Mouse (Mus musculus) hindbrain, embryonic 16.5 days (tissue): Measurements from ENCODE around the gene Rnf41. TPM values are rescaled to one million over a fixed set of nuclear protein-coding genes. Genes with fewer than 3 reads are reported as not detected.
A peak's percentile ranks its signal among the peaks of the same experiment; 100 is the strongest.

Experiments
- ATAC-seq: fragments of 200-750 bp; cut with Nextera tagmentation; 2 replicates; pipeline ENCODE4 v1.8.0; 2017; ENCODE audit warnings: moderate TSS enrichment, moderate library complexity
- H3K27ac ChIP-seq: fragments of 300-500 bp; sonication (generic); 2 replicates; pipeline ENCODE4 v1.5.1; 2014; ENCODE audit warnings: low read depth, mild to moderate bottlenecking, control low read depth, low read length, moderate library complexity
- H3K27me3 ChIP-seq: fragments of 300-500 bp; sonication (generic); replicated peaks from 2 replicates; pipeline ENCODE4 v1.6.1; 2014; ENCODE audit warnings: low read length; ENCODE audit not compliant: control insufficient read depth, insufficient read depth
- H3K36me3 ChIP-seq: fragments of 300-500 bp; sonication (generic); 2 replicates; pipeline ENCODE4 v1.6.1; 2014; ENCODE audit warnings: mild to moderate bottlenecking, low read length, moderate library complexity, mixed read lengths; ENCODE audit not compliant: control insufficient read depth, insufficient read depth
- H3K4me1 ChIP-seq: fragments of 300-500 bp; sonication (generic); 2 replicates; pipeline ENCODE4 v1.6.1; 2014; ENCODE audit warnings: low read depth, low read length; ENCODE audit not compliant: control insufficient read depth, insufficient read depth
- H3K4me2 ChIP-seq: fragments of 300-500 bp; sonication (generic); 2 replicates; pipeline ENCODE4 v1.6.1; 2014; ENCODE audit warnings: mild to moderate bottlenecking, low read length, control low read depth, moderate library complexity
- H3K4me3 ChIP-seq: fragments of 300-500 bp; sonication (generic); 2 replicates; pipeline ENCODE4 v1.5.1; 2014; ENCODE audit warnings: mild to moderate bottlenecking, low read length, control low read depth, moderate library complexity
- H3K9ac ChIP-seq: fragments of 300-500 bp; sonication (generic); 2 replicates; pipeline ENCODE4 v1.6.1; 2014; ENCODE audit warnings: low read depth, mild to moderate bottlenecking, control low read depth, low read length, moderate library complexity
- H3K9me3 ChIP-seq: fragments of 300-500 bp; sonication (generic); 2 replicates; pipeline ENCODE4 v1.6.1; 2014; ENCODE audit warnings: mild to moderate bottlenecking, low read length, moderate library complexity; ENCODE audit not compliant: control insufficient read depth
- WGBS: fragments of 180-500 bp; shearing (Covaris S2); extraction: QIAGEN DNeasy Blood & Tissue Kit; methylation state at CpG from one replicate; pipeline ENCODE4 v1.1.7; 2014; 5-methylcytosine and 5-hydroxymethylcytosine counted together
- polyA plus RNA-seq: library from polyadenylated mRNA; unstranded; fragments of >200 nt; fragmentation: Nextera tagmentation; extraction: Ambion mirVana; gene quantifications from 2 replicates; pipeline ENCODE4 v1.2.1, GENCODE M21; 2015

Gene Rnf41
- polyA plus RNA-seq, 1 experiment from 2014 or later: 98.3 TPM

DNA sequence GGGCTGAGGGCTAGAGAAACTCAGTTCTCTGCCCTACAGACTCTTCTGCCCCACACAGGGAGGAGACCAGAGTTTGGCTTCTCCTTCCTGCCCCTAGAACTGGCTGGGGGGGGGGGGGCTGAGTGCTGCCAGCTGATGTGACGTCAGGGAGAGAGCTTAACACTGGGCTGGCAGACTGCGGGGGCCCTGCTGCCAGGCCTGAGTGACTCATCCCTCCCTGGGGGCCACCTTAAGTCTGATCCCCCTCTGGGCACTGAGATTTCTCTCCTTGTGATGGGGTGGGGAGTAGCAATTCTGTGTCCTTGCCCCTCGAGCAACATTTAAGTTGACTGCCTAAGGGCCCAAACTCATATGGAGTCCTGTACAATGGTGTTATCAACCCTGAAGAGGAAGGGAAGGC is 33.0 kb upstream of the Rnf41 start:
- H3K27me3 ChIP-seq: no peaks in the 10 kb centered on the region
- H3K4me1 ChIP-seq: peaks cover 21% of the 10 kb centered on the region
- ATAC-seq: no peak
- peaks cover 31% of the 10 kb centered on the region for H3K36me3 ChIP-seq
- peak overlapping the region; percentile 83 for H3K4me2 ChIP-seq
- no peaks in the 10 kb centered on the region for H3K9me3 ChIP-seq
- peak overlapping the region; percentile 97 for H3K4me3 ChIP-seq
- 78% methylated on average over 2 of the region's 3 CpGs for WGBS
- H3K9ac ChIP-seq: peak overlapping the region; percentile 100
- H3K27ac ChIP-seq: peak overlapping the region; percentile 98; the same call in 1 of the 2 replicates

- Histone ChIP-seq H3K9me3 (no peaks in the 10 kb centered on the region), H3K27me3 (no peaks in the 10 kb centered on the region), H3K4me1 (peaks cover 21% of the 10 kb centered on the region), H3K27ac (no peak overlapping the region), H3K9ac (no peak overlapping the region), H3K4me3 (no peak overlapping the region), H3K4me2 (no peak overlapping the region), H3K36me3 (peaks cover 39% of the 10 kb centered on the region)
- WGBS: 90% methylated on average over 7 of the region's 7 CpGs
- ATAC-seq: no peak
Measured at GRCm38 (mm10) chr10:128379260-128379659, 32.2 kb upstream of the Rnf41 start.

- ATAC-seq: no peak
- H3K27ac ChIP-seq: no peak overlapping the region
- no peak overlapping the region for H3K4me3 ChIP-seq
- no peak overlapping the region for H3K4me2 ChIP-seq
- peaks cover 21% of the 10 kb centered on the region for H3K4me1 ChIP-seq
- no peaks in the 10 kb centered on the region for H3K9me3 ChIP-seq
- no peak overlapping the region for H3K9ac ChIP-seq
- no peaks in the 10 kb centered on the region for H3K27me3 ChIP-seq
- WGBS: 88% methylated on average over 5 of the region's 5 CpGs
- peaks cover 48% of the 10 kb centered on the region for H3K36me3 ChIP-seq
Measured at GRCm38 (mm10) chr10:128380565-128380964, 30.9 kb upstream of the Rnf41 start.

DNA sequence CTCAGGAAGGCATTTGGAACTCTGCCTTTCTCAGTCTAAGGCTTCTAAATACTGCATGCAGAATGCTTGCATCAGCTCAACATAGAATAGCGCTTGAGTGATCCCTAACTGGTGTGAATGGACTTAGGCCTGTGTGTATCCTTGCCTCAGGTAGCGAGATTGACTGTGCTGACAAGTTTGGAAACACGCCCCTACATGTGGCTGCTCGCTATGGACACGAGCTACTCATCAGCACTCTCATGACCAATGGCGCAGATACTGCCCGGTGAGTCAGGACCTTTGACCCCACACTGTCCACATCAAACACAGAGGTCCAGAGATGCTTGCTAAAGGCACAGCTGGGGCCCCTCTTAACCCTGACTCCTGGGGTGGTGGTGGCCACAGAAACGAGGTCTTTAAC is 29.0 kb upstream of the Rnf41 start:
- Histone ChIP-seq H3K27ac (no peak overlapping the region), H3K4me3 (no peak overlapping the region), H3K4me1 (peaks cover 15% of the 10 kb centered on the region), H3K27me3 (no peaks in the 10 kb centered on the region), H3K36me3 (peaks cover 64% of the 10 kb centered on the region), H3K9me3 (no peaks in the 10 kb centered on the region), H3K9ac (no peak overlapping the region), H3K4me2 (no peak overlapping the region)
- 84% methylated on average over 8 of the region's 8 CpGs for WGBS
- no peak for ATAC-seq

DNA sequence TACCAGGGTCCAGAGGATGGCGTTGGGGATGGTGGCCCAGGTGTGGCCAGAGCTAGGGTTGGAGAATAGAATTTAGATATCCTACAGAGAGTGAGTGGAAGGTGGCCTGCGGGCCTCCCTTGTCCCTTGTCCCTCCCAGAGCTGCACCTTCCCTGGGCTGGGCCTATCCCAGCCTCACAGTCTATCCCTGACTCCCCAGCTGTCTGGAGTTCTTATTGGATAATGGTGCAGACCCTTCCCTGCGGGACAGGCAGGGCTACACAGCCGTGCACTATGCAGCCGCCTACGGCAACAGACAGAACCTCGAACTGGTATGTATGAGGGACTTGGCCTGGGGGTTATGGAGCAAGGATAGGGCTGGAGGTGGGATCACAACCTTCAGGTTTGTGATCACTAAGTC is 25.6 kb upstream of the Rnf41 start:
- H3K4me1 ChIP-seq: no peaks in the 10 kb centered on the region
- no peak overlapping the region for H3K4me3 ChIP-seq
- peaks cover 87% of the 10 kb centered on the region for H3K36me3 ChIP-seq
- 97% methylated on average over 7 of the region's 7 CpGs for WGBS
- H3K9ac ChIP-seq: no peak overlapping the region
- no peaks in the 10 kb centered on the region for H3K27me3 ChIP-seq
- no peak for ATAC-seq
- H3K9me3 ChIP-seq: no peaks in the 10 kb centered on the region
- H3K27ac ChIP-seq: no peak overlapping the region
- no peak overlapping the region for H3K4me2 ChIP-seq

DNA sequence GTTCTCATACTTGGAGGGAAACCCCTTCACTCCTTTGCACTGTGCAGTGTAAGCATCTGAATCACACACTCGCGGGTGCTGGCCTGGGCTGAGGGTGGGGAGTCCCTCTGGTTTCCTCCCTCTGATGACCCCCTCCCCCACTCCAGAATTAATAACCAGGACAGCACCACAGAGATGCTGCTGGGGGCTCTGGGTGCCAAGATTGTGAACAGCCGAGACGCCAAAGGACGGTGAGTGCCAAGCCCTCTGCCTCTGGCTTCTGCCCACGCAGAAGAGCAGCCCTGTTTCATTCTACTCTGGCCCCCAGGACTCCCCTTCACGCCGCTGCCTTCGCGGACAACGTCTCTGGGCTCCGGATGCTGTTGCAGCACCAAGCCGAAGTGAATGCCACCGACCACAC is 22.5 kb upstream of the Rnf41 start:
- ATAC-seq: no peak
- Histone ChIP-seq H3K27me3 (no peaks in the 10 kb centered on the region), H3K9ac (no peak overlapping the region), H3K36me3 (peaks cover 81% of the 10 kb centered on the region), H3K4me3 (no peak overlapping the region), H3K4me1 (no peaks in the 10 kb centered on the region; the same call in 1 of the 2 replicates), H3K4me2 (no peak overlapping the region), H3K27ac (no peak overlapping the region), H3K9me3 (no peaks in the 10 kb centered on the region)
- 85% methylated on average over 14 of the region's 14 CpGs for WGBS

GRCm38 (mm10) chr10:128389570-128389969 is 21.9 kb upstream of the Rnf41 start:
- Histone ChIP-seq H3K27ac (no peak overlapping the region), H3K4me2 (no peak overlapping the region), H3K27me3 (no peaks in the 10 kb centered on the region), H3K36me3 (peaks cover 75% of the 10 kb centered on the region), H3K4me1 (no peaks in the 10 kb centered on the region; the same call in 1 of the 2 replicates), H3K9me3 (no peaks in the 10 kb centered on the region), H3K4me3 (no peak overlapping the region), H3K9ac (no peak overlapping the region)
- 92% methylated on average over 6 of the region's 6 CpGs for WGBS
- no peak for ATAC-seq

DNA sequence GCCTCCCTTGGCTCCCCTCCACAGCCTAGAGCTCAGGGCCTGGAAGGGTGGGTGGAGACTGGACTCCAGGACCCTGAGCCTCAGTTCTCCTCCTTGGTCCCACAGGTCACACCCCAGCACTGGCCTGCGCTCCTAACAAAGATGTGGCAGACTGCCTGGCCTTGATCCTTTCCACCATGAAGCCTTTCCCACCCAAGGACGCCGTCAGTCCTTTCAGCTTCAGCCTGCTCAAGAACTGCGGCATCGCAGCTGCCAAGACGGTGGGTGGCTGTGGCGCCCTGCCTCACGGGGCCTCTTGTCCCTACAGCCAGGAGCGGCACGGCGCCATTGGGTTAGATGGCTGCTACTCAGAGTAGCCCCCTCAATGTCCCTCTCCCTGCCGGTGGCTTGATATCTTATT is 21.1 kb upstream of the Rnf41 start:
- Histone ChIP-seq H3K9ac (no peak overlapping the region), H3K27ac (no peak overlapping the region), H3K27me3 (no peaks in the 10 kb centered on the region), H3K4me1 (no peaks in the 10 kb centered on the region; the same call in 1 of the 2 replicates), H3K36me3 (peaks cover 69% of the 10 kb centered on the region), H3K4me2 (no peak overlapping the region), H3K9me3 (no peaks in the 10 kb centered on the region), H3K4me3 (no peak overlapping the region)
- ATAC-seq: no peak
- 86% methylated on average over 12 of the region's 12 CpGs for WGBS

DNA sequence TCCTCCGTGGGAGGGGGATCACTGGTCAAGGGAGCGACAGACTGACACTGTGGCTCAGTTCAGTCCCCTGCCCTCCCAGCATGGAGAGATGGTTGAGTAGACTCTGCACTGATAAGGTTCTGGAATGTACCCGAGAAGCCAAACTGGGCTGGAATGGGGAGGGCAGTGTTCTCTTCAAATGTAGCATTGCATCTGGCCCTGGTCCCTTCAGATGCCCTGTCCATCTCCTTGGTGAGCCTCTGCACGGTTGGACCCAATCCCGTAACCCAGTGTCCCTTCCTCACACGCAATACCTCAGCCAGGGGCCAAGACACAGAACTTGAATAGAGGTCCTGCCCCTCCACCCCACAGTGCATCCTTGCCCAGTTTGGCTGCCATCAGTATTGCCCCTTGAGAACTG is 19.6 kb upstream of the Rnf41 start:
- Histone ChIP-seq H3K4me1 (no peaks in the 10 kb centered on the region; the same call in 1 of the 2 replicates), H3K27me3 (no peaks in the 10 kb centered on the region), H3K9me3 (no peaks in the 10 kb centered on the region), H3K36me3 (peaks cover 59% of the 10 kb centered on the region), H3K27ac (no peak overlapping the region), H3K4me3 (no peak overlapping the region), H3K4me2 (no peak overlapping the region), H3K9ac (no peak overlapping the region)
- ATAC-seq: no peak
- 79% methylated on average over 6 of the region's 6 CpGs for WGBS
